Mouse (Mus musculus) left cerebral cortex, adult 11 months (tissue): ENCODE results near the gene Ndufs5.

ENCODE experiments used
- DNase-seq: peaks from one replicate; pipeline ENCODE4 v3.0.0; 2022; ENCODE audit warnings: low spot score

Gene Ndufs5

DNA sequence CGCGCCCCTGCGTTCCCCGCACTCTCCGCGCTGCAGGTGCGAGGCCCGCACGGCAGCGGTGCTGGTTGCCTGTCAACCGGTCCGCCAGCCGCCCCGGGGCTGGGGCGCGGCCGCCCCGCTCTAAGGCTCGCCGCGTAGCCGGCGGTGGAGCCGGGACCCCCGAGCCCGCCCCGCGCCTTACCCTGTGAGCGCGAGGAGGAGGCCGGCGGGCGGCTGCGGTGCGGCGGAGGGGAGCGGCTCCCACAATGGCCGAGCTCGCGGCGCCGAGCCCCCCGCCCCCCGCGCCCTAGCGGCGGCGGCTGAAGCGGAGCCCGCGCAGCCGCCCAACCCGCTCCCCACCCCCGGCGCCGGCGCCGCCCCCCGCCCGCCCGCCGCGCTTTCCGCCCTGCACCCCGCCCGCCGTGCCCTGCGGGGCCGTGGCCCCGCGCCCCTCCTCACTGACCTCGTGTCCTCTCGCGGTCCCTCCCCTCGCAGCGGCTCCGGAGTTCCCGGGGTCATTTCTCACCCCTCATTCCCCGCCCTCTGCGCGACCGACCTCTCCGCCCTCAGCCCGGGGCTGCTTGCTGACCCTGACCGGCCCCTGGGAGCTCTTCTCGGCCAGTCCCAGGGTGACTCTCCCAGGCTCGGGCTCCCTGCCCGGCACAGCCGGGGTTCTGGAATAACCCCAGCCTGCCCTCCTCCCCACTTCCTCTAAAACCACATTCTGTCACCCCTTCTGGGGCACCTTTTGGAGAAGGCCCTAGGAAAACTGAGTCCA is 30.8 kb downstream of the Ndufs5 start:
- no peak for DNase-seq

DNA sequence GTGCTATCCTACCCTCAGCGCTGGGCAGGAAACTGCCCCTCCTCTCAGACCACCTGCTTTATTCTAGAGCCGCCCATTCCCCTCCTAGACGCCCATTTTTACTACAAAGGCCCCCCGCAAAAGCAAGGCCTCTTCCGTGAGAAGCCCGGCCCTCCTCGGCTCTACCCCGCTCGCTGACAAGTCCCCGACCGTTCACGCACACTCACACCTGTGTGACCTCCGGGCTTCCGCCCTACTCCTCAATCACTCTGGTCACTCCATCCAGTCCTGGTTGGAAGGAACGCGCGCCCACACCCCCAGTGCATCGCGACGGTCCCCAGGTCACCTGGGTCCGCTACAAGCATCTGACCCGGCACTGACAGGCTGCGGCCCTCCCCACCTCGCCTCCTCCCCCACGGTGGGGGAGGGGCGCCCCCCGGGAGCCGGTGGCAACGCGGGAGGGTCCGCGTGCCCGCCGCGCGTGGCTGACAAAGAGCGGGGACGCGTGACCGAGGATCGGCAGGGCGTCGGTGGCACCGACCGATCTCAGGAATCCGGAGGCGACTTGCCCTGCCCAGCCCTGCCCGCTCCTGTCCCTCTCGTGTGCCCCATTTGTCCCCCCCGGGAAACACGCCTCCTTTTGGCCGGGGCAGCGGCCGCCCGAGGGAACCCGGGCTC is 31.5 kb downstream of the Ndufs5 start:
- DNase-seq, result no peak

DNA sequence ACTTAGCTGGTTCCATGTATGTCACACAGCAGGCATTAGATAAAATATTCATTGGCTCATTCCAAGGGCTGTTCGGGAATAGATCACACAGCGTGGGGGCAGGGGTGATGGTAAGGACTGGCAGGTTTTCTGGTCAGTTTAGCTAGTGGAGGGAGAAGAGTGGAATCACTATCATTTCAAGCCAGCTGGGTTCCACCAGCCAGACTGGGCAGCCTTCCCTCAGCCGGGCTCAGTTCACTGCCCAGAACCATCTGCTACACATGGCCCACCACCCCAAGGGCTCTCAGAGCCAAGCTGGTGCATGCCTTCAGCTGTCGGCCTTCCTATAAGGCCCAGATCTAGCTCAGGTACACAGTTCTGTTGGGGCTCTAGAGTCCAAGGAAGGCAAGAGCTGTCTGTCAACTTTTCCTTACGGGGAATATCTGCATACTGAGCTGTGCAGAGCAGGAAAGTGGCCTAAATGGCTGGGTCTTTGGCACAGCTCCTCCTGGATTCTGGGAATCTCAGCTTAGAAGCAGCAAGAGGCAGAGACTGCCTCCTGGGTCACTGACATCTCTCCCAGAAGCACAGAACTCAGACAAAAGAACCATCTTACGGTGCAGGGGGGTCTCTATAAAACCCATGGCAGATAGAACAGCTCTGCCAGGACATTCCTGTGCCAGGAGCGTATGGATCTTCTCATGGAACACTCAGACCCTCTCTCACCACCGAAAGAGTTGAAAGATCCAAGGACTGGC is 32.3 kb downstream of the Ndufs5 start:
- DNase-seq, result no peak

DNA sequence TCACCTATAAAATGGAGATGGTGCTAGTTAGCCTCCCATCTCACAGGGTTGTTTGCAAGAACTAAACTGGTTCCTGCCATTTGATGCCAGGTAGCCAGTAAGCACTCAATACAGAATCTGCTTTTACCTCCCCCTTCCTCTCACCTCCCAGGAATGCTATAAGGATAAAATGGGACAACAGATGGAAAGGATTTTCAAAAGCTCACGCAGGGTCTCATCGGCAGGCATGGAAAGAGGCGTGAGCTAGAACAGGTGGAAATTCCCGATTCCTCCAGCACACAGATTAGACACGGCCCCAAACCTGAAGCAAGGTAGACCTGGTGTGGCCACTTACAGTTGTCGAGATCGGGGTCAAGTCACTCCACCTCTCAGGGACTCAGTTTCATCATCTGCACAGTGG is 33.0 kb downstream of the Ndufs5 start:
- DNase-seq, result no peak

DNA sequence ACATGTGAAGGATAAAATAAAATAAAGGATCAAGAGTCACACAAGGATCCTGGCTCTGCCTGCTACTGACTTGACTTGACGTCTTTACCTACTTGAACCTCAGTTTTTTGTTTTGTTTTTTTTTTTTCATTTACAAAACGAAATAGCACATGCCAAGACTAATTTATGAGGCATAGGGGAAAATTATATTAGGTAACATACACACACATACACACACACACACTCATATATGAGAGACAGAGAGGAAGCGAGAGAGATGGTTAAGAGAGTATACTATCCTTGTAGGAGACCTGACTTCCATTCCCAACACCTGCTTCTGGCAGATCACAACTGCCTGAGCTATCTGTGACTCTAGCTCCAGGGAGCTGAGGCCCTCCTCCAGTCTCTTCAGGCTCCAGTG is 33.7 kb downstream of the Ndufs5 start, which contains the start of gene Macf1:
Gene Macf1, minus strand, starts transcription at position 101 of the 400 bp plus-strand sequence.
- DNase-seq, result no peak

DNA sequence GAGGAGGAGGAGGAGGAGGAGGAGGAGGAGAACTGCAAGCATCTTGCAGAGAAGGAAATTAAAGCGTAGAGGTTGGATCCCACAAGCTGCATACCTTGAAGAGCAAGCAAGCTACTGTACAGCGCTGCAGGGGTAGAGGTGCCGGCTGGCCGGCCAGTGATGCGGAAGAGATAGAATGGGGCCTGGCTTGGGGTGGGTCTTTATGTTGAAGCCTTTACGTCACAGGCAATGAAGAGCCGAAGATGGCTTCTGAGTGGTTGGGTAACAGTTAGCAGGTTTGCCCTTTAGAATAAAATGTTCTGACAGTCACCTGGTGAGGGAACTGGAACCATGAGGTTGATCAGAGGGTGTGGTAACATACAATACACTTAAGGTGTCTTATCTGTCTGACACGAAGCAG is 35.7 kb downstream of the Ndufs5 start:
- DNase-seq, result no peak

DNA sequence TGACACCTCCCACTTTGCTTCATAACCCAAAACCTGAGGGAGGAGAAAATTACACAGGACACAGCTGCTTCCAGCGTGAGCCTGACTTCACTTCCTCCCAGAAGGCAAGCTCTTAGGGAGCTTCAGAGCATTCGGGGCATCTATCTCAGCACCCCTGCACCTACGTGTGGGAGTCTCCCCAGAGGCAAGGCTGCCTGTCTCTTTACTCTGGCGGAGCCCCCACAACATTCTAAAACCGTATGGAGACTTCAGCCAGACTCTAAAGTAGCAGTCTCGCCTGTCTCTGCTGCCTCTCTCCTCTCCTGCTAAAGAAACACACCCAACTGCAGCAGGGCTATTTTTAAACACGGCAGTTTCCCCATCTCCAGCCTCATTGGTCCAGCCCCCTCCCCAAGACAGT is 37.0 kb downstream of the Ndufs5 start:
- no peak for DNase-seq

DNA sequence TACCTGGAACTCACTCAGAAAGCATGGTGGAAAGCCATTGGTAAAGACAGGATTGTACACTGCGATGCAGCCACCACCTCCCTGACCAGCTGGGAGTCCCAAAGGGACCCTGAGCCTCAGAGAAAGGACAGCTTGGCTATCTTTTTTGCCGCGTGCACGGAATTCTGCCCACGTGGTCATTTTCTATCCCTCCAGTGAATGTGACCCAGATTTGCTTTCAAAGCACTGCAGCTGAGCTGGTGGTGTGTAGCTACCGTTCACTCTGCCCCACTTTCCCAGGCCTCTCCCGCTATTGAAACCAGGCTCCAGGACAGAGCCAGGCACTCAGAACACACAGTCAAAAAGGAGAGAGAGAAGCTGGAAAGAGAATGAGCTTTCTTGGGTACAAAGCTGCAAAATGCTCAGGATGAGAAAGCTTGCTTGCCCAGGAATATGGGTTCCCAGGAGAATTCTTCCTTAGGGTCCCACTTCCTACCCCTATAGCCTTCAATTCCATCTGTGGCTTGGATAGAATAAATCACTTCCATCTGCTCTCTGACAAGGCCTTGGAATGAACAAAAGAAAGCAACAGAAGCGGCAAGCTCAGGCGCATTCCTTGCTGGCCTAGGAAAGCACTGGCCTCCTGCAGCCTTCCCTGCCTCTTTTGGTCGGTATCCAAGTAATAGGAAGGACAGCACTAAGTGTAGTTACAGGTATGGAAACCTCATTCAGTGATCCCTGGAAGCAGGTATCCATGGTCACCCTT is 40.8 kb downstream of the Ndufs5 start:
- DNase-seq, result no peak

DNA sequence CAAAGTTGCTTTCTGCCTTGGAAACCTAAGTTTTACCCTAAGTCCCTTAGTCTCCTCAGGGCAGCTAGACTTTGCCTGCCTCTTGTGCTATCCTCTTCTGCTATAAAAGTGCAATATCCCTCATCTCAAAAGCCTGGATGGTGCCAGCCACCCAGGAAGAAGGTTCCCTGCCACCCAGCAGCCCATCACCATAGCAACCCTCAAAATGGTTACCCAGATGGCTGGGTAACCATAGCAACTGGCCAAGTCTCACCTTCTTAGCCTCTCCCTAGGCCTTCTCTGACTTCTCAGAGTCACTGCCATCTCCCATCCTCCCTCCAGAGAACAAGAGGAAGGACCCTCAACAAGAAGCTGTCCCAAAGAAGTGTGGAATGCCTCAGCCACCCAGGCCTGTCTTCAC is 47.4 kb downstream of the Ndufs5 start:
- no peak for DNase-seq

DNA sequence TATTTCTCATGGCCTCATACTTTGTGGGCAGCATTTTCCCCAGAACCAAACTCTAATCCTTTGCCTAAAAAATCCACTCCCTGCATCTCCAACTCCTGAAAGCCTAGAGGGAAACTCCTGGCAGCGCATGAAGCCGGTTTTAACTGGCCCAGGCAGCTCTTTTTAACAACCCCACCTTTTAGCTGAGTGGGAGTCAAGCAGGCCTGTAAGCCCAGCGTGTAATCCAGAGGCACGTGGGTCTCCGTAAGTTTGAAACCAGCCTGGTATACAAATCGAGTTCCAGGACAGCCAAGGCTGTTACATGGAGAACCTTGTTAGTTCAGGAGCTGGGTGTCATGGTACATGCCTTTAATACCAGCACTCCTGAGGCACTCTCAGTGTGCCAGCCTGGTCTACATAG is 48.3 kb downstream of the Ndufs5 start:
- no peak for DNase-seq

DNA sequence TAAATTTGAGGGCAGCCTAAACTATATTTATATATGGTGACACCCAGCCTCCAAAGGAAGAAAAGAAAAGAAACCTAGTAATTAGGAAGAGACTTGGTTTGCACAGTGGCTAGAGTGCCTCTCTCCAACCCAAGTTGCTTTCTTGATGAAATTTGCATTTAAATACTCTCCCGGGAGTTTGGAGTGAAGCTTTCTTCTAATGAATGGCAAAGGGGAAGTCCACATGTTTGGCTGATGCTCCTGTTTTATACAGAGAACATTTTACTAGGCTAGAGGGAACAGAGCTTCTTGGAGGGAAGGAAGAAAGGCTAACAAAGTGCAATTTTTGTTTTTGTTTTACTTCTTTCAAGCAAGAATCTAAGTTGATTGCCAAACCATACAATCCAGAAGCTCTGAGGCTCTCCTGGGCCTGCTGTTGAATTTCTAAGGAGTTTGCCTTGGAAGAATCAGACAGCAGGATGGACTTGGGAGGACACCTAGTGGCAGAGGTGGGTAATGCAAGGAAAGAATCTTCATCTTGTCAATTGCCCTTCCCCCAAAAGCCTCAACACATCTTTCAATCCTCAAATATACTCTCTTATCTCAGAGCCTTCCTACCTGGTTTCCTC is 50.6 kb downstream of the Ndufs5 start:
- DNase-seq, result peak; percentile 81

DNA sequence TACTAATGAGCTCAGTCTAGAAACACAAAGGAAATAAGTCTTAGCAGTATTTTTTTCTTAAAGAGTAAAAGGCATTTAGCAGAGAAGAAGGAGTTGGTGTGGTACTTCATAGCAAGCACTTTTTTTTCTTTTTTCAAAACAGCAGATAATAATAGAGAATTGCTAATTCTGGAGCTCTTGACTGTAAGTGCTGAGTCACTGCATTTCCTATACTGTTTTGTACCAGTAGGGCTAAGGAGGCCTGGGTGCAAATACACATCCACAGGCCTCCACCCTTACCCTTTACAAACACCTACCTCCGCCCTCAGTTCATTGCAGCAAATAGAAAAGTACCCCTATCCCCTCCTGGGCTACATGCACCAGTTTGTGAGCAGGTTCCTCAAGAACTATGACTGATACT is 51.5 kb downstream of the Ndufs5 start:
- DNase-seq, result no peak

DNA sequence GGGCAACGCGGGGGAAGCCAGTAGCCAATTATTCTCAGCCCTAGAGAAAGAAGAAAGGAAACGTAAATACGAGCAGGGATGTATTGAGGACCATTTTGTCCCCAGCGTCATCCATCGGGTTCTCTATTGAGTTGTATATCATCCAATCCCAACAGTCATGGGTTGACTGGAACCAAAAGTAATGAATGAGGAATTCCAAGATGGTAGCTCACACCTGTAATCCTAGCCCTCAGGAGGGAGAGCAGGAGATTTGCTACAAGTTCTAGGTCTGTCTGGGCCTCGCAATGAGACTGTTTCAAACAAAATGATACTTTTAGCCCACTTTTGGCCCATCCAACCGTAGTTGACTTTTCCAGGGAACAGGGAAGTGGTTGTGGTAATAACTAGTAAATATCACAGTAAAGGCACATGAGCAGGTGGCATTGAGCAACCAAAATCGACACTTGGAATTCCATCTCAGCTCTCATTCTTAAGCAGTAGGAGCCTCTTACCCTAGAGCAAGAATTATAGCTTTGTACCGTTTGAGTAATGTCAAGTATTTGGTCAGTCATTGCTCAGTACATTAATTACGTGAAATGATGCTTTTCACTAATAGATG is 52.2 kb downstream of the Ndufs5 start:
- DNase-seq, result no peak

DNA sequence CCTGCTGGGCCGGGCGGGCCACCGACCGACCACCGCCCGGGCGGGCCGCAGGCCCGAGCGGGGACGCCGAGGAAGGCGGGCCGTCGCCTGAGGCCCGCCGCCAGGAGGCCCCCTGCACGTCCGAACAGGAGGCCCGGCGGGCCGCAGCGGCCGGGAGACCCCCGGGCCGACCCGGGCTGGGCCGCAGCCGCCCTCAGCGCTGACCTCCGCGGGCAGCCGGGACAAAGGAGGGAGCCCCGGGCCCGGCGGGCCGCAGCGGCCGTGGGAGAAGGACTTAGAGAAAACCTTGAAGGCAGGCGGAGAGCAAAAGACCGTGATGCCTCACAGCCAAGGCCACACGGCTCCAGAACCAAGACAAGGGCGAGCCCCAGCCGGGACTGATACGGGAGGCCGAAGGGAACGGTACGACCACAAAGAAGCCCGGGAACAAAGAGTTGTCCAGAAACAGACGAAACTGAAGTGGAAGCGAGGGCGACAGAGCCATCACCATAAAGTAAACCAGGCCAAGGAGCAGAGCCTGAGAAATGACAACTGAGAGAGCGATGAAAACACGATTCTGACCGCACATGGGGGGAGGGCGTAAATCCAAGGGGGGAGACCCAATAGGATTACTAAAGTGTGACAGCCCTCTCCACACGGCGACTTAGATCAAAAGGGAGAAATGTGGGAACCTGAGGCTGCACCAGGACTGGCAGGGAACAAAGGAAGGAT is 52.9 kb downstream of the Ndufs5 start:
- DNase-seq, result no peak

DNA sequence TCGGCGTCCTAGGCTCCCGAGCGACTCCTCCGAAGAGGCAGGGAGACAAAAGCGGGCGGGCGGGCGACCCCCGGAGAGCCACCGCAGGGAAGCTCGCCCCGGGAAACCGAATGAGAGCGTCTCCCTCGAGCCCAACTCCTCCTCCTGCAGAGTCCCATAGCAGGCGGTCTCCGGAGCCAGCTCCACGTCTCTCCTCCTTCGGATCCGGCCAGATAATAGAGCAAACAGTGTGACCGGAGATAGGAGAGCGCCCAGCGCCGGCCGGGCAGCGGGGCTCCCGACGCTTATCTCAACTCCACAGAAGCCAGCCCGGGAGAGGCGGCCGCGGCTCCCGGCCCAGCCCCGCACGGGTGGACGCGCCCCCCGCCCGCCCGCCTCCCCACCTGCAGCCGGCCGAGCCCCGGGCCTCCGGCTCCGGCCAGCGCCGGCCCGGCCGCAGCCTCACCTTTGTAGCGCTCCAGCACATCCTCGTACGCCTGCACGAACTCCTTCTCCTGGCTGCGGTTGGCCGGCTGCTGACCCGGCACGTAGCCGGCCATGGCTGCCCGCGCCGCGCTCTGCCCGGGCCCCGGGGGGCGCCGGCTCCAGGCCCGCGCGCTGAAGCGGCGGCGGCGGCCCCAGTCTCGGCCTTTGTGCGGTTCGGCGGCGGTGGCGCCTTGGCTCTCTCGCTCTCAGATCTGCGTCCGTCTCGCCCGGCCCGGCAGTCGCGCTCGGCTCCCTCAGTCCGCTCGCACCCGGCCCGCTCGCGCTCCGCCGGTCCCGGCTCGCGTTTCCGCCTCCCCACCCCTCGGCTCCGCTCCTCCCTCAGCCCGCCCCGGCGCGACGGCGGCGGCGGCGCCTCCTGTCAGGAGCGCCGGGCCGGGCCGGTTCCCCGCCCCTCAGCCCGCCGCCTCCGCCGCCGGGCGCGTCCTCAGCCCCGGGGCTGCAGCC is 53.7 kb downstream of the Ndufs5 start:
- no peak for DNase-seq

DNA sequence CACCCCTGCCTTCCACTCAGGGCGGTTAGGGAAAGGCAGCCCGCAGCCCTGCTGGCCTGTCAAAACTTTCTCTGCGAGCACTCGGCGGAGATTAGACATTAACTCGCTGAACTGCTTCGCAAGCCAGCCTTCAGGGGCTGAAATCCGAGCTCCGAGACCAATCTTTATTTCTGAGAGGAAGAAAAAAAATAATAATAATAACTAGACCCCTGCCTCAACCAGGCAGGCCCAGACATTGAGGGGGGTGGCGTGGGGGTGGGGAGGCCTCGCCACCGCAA is 54.4 kb downstream of the Ndufs5 start:
- DNase-seq, result no peak

DNA sequence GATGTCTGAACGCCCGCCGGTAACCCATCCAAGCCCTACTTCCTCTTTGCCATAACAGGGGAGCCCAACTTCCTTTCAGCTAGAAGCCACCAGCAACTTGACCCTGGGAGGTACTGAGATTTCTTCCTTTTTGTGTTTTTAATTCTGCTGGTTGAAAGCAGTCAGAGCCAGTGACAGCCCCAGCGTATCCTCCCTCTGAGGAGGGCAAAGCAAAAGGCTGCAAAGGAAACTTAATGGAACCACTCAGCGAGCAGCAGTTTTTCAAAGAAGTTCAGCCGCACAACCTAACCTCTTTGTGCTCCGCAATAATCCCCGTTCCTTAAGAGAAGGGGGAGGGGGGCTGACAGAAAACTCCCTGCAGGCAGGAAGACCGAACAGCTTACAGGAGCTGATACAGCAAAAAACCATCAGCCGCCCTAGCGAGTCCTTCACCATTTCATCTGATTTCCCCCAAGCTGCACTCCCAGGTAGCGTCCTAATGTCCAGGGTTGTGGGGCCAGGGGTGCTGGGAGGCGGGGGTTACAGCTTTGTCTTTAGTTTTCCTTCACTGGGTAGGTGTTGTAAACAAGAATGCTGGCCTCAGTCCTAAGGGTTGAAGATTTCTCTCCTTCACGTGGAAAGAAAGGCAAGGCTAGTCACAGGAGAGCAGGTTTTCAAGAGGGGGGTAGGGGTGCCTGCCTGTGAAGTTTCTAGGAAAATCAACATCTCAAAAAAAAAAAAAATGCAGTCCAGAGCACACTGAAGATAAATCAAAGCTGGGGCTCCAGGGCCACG is 54.9 kb downstream of the Ndufs5 start:
- no peak for DNase-seq
